Mouse (Mus musculus) heart, embryonic 13.5 days (tissue): ENCODE data around the gene Scarf2. TPM values are rescaled to one million over a fixed set of nuclear protein-coding genes. Genes with fewer than 3 reads are reported as not detected.
A peak's percentile ranks its signal among the peaks of the same experiment; 100 is the strongest.

Experiments used
- ATAC-seq: fragments of 200-750 bp; cut with Nextera tagmentation; 2 replicates; pipeline ENCODE4 v1.8.0; 2017; ENCODE audit warnings: moderate TSS enrichment; ENCODE audit not compliant: insufficient number of reproducible peaks, low FRiP score, low TSS enrichment; ENCODE audit errors: extremely low read depth
- H3K27ac ChIP-seq: fragments of 300-500 bp; sonication (generic); replicated peaks from 2 replicates; pipeline ENCODE4 v1.5.1; 2015; ENCODE audit warnings: moderate library complexity, mild to moderate bottlenecking, inconsistent platforms
- H3K27me3 ChIP-seq: fragments of 300-500 bp; sonication (generic); replicated peaks from 2 replicates; pipeline ENCODE4 v1.6.1; 2015; ENCODE audit warnings: mild to moderate bottlenecking, inconsistent platforms
- H3K36me3 ChIP-seq: fragments of 300-500 bp; sonication (generic); 2 replicates; pipeline ENCODE4 v1.6.1; 2015; ENCODE audit warnings: mild to moderate bottlenecking, inconsistent platforms
- H3K4me1 ChIP-seq: fragments of 300-500 bp; sonication (generic); 2 replicates; pipeline ENCODE4 v1.6.1; 2015; ENCODE audit warnings: inconsistent platforms
- H3K4me2 ChIP-seq: fragments of 300-500 bp; sonication (generic); 2 replicates; pipeline ENCODE4 v1.6.1; 2015; ENCODE audit warnings: inconsistent platforms, mild to moderate bottlenecking, moderate library complexity
- H3K4me3 ChIP-seq: fragments of 300-500 bp; sonication (generic); 2 replicates; pipeline ENCODE4 v1.5.1; 2015; ENCODE audit warnings: moderate library complexity, mild to moderate bottlenecking, inconsistent platforms
- H3K9ac ChIP-seq: fragments of 300-500 bp; sonication (generic); 2 replicates; pipeline ENCODE4 v1.6.1; 2015; ENCODE audit warnings: inconsistent platforms, mild to moderate bottlenecking, moderate library complexity
- H3K9me3 ChIP-seq: fragments of 300-500 bp; sonication (generic); 2 replicates; pipeline ENCODE4 v1.6.1; 2016; ENCODE audit warnings: inconsistent platforms
- WGBS: fragments of 180-500 bp; shearing (Covaris S2); methylation state at CpG from one replicate; pipeline ENCODE4 v1.1.7; 2015; ENCODE audit warnings: mixed read lengths; 5-methylcytosine and 5-hydroxymethylcytosine counted together
- polyA plus RNA-seq: library from polyadenylated mRNA; unstranded; fragments of >200 nt; fragmentation: Nextera tagmentation; extraction: Ambion mirVana; gene quantifications from 2 replicates; pipeline ENCODE4 v1.2.1, GENCODE M21; 2015

Gene Scarf2
- polyA plus RNA-seq, 1 experiment from 2014 or later = 8.2 TPM

- H3K4me1 ChIP-seq = peaks cover 76% of the 10 kb centered on the region
- peaks cover 9% of the 10 kb centered on the region; the same call in 1 of the 2 replicates for H3K36me3 ChIP-seq
- no peak for ATAC-seq
- H3K9me3 ChIP-seq = no peaks in the 10 kb centered on the region
- no peak overlapping the region for H3K4me3 ChIP-seq
- no peak overlapping the region for H3K27ac ChIP-seq
- H3K27me3 ChIP-seq = peaks cover 90% of the 10 kb centered on the region
- peak overlapping the region; percentile 84 for H3K4me2 ChIP-seq
- no peak overlapping the region for H3K9ac ChIP-seq
Measured at GRCm38 (mm10) chr16:17799584-17799983, 2.5 kb downstream of the Scarf2 start.

GRCm38 (mm10) chr16:17801777-17802455, 4.8 kb downstream of the Scarf2 start:
- 15% methylated on average over 7 of the region's 7 CpGs for WGBS
- H3K4me1 ChIP-seq = peaks cover 83% of the 10 kb centered on the region
- H3K9me3 ChIP-seq = no peaks in the 10 kb centered on the region
- H3K27me3 ChIP-seq = peaks cover 98% of the 10 kb centered on the region
- peak overlapping the region; percentile 73 for H3K4me2 ChIP-seq
- no peak overlapping the region for H3K9ac ChIP-seq
- no peak overlapping the region for H3K27ac ChIP-seq
- H3K4me3 ChIP-seq = peak overlapping the region; percentile 51; the same call in 1 of the 2 replicates
- H3K36me3 ChIP-seq = peaks cover 9% of the 10 kb centered on the region; the same call in 1 of the 2 replicates
- ATAC-seq = no peak

- Histone ChIP-seq H3K27ac (no peak overlapping the region), H3K4me3 (peak overlapping the region; percentile 51), H3K36me3 (peaks cover 9% of the 10 kb centered on the region; the same call in 1 of the 2 replicates), H3K9ac (peak overlapping the region; percentile 76), H3K4me1 (peaks cover 87% of the 10 kb centered on the region), H3K4me2 (peak overlapping the region; percentile 73), H3K9me3 (no peaks in the 10 kb centered on the region), H3K27me3 (peaks cover 97% of the 10 kb centered on the region)
- WGBS = 14% methylated on average over 18 of the region's 18 CpGs
- no peak for ATAC-seq
Measured at GRCm38 (mm10) chr16:17802456-17802838, 5.4 kb downstream of the Scarf2 start.

- peaks cover 15% of the 10 kb centered on the region for H3K36me3 ChIP-seq
- no peak for ATAC-seq
- H3K9ac ChIP-seq = peak overlapping the region; percentile 76
- H3K4me3 ChIP-seq = peak overlapping the region; percentile 51
- H3K4me2 ChIP-seq = peak overlapping the region; percentile 73
- 7% methylated on average over 83 of the region's 83 CpGs for WGBS
- no peaks in the 10 kb centered on the region for H3K9me3 ChIP-seq
- H3K27me3 ChIP-seq = peaks cover 96% of the 10 kb centered on the region
- no peak overlapping the region for H3K27ac ChIP-seq
- H3K4me1 ChIP-seq = peaks cover 87% of the 10 kb centered on the region
Measured at GRCm38 (mm10) chr16:17802839-17803674, 6.0 kb downstream of the Scarf2 start.

GRCm38 (mm10) chr16:17803675-17804448, 6.8 kb downstream of the Scarf2 start:
- Histone ChIP-seq H3K4me3 (peak overlapping the region; percentile 51), H3K27me3 (peaks cover 94% of the 10 kb centered on the region), H3K4me2 (peak overlapping the region; percentile 73), H3K9me3 (no peaks in the 10 kb centered on the region), H3K27ac (no peak overlapping the region), H3K9ac (peak overlapping the region; percentile 56), H3K36me3 (peaks cover 19% of the 10 kb centered on the region), H3K4me1 (peaks cover 85% of the 10 kb centered on the region)
- 24% methylated on average over 33 of the region's 33 CpGs for WGBS
- no peak for ATAC-seq

- H3K27ac ChIP-seq = no peak overlapping the region
- 6% methylated on average over 33 of the region's 33 CpGs for WGBS
- peak overlapping the region; percentile 47 for H3K4me3 ChIP-seq
- H3K9ac ChIP-seq = peak overlapping the region; percentile 56
- no peak for ATAC-seq
- H3K27me3 ChIP-seq = peaks cover 91% of the 10 kb centered on the region
- H3K4me2 ChIP-seq = peak overlapping the region; percentile 73
- peaks cover 19% of the 10 kb centered on the region for H3K36me3 ChIP-seq
- H3K4me1 ChIP-seq = peaks cover 84% of the 10 kb centered on the region
- no peaks in the 10 kb centered on the region for H3K9me3 ChIP-seq
Measured at GRCm38 (mm10) chr16:17804449-17804912, 7.4 kb downstream of the Scarf2 start.

GRCm38 (mm10) chr16:17804982-17805381, 7.9 kb downstream of the Scarf2 start:
- Histone ChIP-seq H3K9ac (peak overlapping the region; percentile 56), H3K4me1 (peaks cover 84% of the 10 kb centered on the region), H3K4me2 (peak overlapping the region; percentile 73), H3K9me3 (no peaks in the 10 kb centered on the region), H3K36me3 (peaks cover 19% of the 10 kb centered on the region), H3K4me3 (peak overlapping the region; percentile 47), H3K27ac (no peak overlapping the region), H3K27me3 (peaks cover 86% of the 10 kb centered on the region)
- no peak for ATAC-seq
- 34% methylated on average over 7 of the region's 7 CpGs for WGBS

- WGBS = 9% methylated on average over 50 of the region's 50 CpGs
- peak overlapping the region; percentile 44; the same call in 1 of the 2 replicates for H3K27ac ChIP-seq
- no peak; the same call in 1 of the 2 replicates for ATAC-seq
- H3K4me2 ChIP-seq = peak overlapping the region; percentile 93
- H3K9ac ChIP-seq = peak overlapping the region; percentile 83
- peaks cover 86% of the 10 kb centered on the region for H3K4me1 ChIP-seq
- peaks cover 78% of the 10 kb centered on the region for H3K27me3 ChIP-seq
- H3K9me3 ChIP-seq = no peaks in the 10 kb centered on the region
- peaks cover 19% of the 10 kb centered on the region for H3K36me3 ChIP-seq
- peak overlapping the region; percentile 57 for H3K4me3 ChIP-seq
Measured at GRCm38 (mm10) chr16:17806581-17807191, 9.6 kb downstream of the Scarf2 start.

GRCm38 (mm10) chr16:17807192-17808009, 10.3 kb downstream of the Scarf2 start:
- 4% methylated on average over 72 of the region's 73 CpGs for WGBS
- Histone ChIP-seq H3K4me1 (peaks cover 84% of the 10 kb centered on the region), H3K36me3 (peaks cover 19% of the 10 kb centered on the region)

GRCm38 (mm10) chr16:17809125-17809524, 12.0 kb downstream of the Scarf2 start:
- H3K4me3 ChIP-seq = no peak overlapping the region
- no peaks in the 10 kb centered on the region for H3K9me3 ChIP-seq
- H3K4me2 ChIP-seq = no peak overlapping the region
- peaks cover 70% of the 10 kb centered on the region for H3K27me3 ChIP-seq
- peak overlapping the region; percentile 68 for H3K27ac ChIP-seq
- ATAC-seq = no peak
- no peak overlapping the region for H3K9ac ChIP-seq
- 75% methylated on average over 4 of the region's 4 CpGs for WGBS
- H3K4me1 ChIP-seq = peaks cover 78% of the 10 kb centered on the region
- H3K36me3 ChIP-seq = peaks cover 10% of the 10 kb centered on the region

More at GRCm38 (mm10) chr16:17807192-17808009, 10.3 kb downstream of the Scarf2 start:
- Histone ChIP-seq H3K27ac (peak overlapping the region; percentile 44; the same call in 1 of the 2 replicates), H3K9ac (peak overlapping the region; percentile 83), H3K27me3 (peaks cover 72% of the 10 kb centered on the region), H3K4me3 (peak overlapping the region; percentile 57), H3K9me3 (no peaks in the 10 kb centered on the region), H3K4me2 (peak overlapping the region; percentile 93)
- ATAC-seq = peak; percentile 29; the same call in 1 of the 2 replicates
